Mouse (Mus musculus) neural tube, embryonic 10.5 days (tissue): ENCODE measurements around the gene Srms.
"Not testable (repeated sequence)": the region's sequence is repeated elsewhere in the genome, so short reads cannot be mapped to it uniquely, and the experiment has no call there.

Experiments
- DNase-seq: peaks from one replicate; pipeline ENCODE4 v3.0.0-alpha.2; 2017; ENCODE audit warnings: low spot score; ENCODE audit errors: extremely low spot score

Srms gene

DNA sequence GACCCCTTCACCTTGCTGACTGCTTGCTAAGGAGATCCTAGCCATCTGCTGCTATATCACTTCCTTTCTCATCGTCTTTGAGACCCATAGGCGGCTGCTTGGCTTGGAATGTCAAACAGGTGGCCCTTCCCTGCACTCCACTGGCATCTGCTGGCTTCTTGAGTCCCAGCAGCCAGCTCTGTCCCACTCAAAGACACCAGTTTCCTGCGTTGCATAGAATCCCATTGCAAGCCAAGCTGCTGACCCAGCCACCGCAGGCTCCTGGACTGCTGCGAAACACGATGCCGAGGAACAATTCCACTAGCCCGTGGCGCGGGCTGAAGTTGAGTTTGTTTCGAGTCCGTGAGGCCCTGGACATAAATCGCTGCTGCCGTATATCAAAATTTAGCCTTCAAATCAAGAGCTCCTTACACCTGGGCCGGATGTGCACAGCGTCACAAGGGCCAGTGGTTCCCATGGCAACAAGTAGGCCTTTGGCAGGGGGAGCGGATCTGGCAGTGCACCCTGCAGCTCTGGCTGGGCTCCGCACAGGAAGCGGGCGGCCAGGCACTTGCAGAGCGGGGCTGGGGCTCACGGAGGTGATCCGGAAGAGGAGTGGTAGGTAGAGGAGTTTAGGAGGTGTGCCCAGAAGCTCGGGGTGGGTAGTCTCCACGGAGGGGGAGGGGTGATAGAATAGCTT lies 6.7 kb upstream of the Srms start, which contains the start of gene Fndc11:
Gene Fndc11 (plus strand): TSS at position 476 of the 679 bp plus-strand sequence.
- peak; percentile 75 for DNase-seq

- DNase-seq: no peak
Measured at GRCm38 (mm10) chr2:181218881-181219485, 6.0 kb upstream of the Srms start.

DNA sequence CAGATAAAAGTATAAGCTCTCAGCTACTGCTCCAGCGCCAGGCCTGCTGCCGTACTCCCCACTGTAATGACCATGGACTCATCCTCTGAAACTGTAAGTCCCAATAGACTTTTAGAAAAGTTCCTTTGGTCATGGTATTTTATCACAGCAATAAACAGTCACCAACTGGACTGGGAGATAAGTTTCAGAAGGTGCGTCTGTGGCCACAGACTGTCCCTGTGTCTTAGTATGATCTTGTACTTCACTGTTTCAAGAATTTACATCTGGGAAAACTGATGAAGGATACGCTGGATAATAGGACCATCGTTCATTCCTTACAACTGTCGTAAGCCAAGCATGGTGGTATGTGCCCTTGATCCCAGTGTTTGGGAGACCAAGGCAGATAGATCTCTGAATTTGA lies 3.1 kb upstream of the Srms start:
- DNase-seq: no peak

- peak; percentile 23 for DNase-seq
Measured at GRCm38 (mm10) chr2:181212389-181213020, 480 bp downstream of the Srms start.

- DNase-seq: no peak
Measured at GRCm38 (mm10) chr2:181206118-181206517, 6.9 kb downstream of the Srms start.

DNA sequence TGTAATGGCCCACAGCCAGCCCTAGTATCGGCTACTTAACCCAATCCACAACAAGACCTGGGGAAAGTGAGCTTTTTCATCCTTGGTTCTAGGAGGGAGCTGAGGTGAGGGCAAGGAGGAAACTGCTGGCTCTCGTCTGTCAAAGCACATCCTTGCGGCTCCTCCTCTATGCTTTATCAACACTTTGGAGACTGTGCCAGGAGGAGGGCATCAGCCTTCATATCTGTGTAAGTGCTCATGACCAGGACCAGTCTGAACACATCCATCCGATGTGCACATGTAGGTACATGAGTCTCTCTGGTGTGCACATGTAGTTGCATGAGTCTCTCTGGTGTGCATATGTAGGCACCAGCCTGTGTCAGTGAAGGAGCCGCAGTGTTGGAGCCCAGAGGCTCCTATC lies 7.3 kb downstream of the Srms start:
- DNase-seq: no peak

DNA sequence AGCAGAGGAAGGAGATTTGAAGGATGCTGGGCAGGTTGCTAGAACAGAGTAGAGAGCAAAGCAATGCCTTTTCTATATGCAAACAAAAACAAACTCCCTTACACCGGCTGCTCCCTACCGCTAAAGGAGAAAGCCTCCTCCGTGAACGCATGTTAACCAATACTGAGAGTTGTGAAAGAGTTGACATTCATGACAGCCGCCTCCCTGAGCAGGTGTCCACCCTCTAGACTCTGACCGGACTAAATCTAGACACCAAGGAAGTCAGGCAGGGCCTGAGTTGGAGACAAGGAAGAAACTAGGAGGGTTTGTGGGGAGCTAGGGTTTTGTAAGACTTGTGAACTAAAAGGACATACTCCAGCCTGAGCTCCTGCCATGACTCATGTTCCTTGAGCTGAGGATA lies 10.1 kb downstream of the Srms start:
- DNase-seq: no peak

GRCm38 (mm10) chr2:181202422-181202821 lies 10.6 kb downstream of the Srms start, which contains the start of gene Ptk6:
Gene Ptk6 (minus strand): TSS chr2:181202789.
- DNase-seq: no peak

- no peak for DNase-seq
Measured at GRCm38 (mm10) chr2:181201606-181202005, 11.4 kb downstream of the Srms start.

DNA sequence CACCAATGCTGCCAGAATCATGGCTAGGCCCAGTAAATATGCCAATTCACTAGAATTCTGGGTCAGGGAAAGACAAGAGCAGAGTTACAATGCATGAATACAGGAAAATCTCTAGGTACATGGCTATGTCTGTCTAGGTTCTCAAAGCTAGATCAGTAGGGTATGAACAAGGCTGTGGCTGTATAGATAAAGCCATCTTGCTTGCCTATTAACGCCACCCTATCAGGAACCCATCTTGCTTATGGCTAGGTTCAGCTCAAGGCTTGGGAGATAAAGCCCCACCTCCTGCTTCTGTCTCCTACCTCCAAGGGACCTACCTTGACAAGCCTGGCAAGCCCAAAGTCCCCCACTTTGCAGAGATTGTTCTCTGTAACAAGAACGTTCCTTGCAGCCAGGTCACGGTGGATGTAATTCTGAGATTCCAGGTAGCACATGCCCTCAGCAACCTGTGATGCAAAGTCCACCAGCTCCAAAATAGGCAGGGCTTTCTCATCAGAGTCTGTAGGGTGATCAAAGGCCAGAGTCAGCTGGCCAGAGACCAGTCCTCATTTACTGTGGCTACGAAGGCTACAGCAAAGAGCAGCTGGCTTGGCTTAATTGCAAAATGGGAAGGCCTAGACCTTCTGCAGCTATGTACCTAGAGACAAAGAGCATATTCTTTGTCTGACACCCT lies 16.2 kb downstream of the Srms start:
- DNase-seq: no peak

DNA sequence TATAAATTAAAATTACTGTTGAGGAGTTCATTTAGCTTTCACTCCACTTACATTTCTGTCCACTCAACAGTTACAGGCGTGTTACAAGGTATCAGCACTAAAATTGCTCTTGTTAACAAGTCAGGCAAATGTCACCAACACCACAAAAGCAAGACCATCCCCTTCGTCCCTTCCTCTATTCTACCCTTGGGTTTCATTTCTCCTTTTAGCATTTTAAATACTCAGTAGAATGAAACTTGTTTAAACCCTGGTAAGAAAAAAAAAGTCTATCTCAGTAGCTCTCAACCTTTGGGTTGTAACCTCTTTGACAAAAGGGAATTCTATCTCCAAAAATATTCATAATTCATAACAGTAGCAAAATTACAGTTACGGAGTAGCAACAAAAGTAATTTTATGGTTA lies 19.9 kb downstream of the Srms start:
- DNase-seq: no peak

GRCm38 (mm10) chr2:181191936-181192335 lies 21.0 kb downstream of the Srms start:
- no peak for DNase-seq

GRCm38 (mm10) chr2:181191385-181191784 lies 21.6 kb downstream of the Srms start:
- DNase-seq: not testable (repeated sequence)

DNA sequence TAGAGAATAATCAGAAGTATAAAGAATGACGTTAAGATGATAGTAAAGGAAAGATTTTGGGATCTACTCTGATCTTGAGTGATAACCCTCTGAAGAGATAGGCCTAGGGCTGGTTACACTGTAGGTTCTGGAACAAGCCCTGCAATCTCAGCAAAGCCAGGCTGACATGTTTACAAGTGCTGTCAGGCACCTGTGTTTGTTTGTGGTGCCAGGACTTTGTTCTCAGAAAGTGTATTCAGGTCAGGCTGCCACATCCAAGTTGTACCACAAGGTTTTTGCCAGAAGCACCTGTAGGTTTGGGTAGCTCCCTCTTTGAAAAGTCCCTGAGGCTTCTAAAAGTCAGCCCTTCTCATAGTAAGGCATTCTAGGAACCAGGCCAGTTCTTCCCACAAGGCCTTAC lies 23.7 kb downstream of the Srms start:
- DNase-seq: no peak

DNA sequence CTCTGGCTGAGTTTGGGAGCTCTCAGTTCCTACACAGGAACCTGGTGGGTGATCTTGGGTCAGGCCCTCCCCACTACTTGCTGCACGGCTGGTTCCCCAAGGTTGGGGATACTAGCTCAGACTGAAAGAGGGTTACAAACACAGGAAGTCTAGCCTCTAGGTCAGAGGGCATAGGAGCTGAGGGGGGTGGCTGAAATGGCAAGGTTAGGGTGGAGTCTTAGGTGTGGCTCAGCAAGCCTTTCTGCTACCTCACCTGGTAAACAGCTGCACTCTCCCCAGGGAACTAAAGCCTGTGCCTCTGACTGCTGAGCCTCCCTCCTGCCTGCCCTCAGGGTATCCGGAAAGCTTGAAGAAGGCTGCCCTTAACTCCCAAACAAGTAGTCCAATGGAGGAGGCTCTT lies 24.3 kb downstream of the Srms start:
- peak; percentile 17 for DNase-seq

- peak; percentile 91 for DNase-seq
Measured at GRCm38 (mm10) chr2:181187121-181188000, 25.6 kb downstream of the Srms start, which contains the start of gene Ppdpf. Gene Ppdpf (plus strand): TSS chr2:181187247.

DNA sequence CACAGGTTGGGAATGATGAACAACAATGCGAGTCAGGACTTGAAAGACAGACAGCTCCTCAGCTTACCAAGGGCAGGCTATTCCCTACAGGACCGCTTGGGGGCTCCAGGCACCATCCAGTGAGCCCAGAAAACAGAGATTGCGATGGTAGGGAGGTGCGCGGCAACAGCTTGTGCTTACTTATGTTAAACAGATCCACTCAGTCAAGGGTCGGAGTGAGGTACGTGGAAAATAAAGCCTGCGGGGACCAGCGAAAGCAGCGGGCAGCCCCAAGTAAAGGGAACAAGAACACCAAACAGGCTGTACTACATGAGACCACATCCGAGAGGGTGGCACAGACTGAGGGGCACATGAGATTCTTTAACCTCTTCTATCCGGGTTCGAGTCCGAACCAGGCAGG lies 26.4 kb downstream of the Srms start:
- DNase-seq: peak; percentile 87

- no peak for DNase-seq
Measured at GRCm38 (mm10) chr2:181180898-181181297, 32.1 kb downstream of the Srms start.

GRCm38 (mm10) chr2:181178471-181178870 lies 34.5 kb downstream of the Srms start:
- no peak for DNase-seq

GRCm38 (mm10) chr2:181178015-181178414 lies 35.0 kb downstream of the Srms start:
- DNase-seq: no peak

DNA sequence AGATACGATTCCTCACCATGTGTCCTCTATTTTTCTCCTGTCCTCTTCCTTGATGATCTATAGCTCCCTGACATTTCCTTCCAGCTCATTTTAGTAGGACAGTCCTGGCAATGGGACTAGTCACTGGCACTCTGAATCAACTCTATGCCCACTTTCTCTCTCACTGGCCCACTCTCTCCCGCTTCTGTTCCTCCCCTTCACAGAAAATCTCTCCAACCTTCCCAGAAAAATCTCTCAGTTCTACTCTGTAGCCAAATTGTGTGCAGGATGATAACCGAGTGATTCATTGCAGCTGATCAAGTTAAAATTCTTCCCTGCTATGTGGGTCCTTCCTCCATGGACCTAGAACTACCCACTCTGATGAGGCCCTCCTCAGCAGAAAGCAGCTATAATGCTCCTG lies 38.3 kb downstream of the Srms start:
- no peak for DNase-seq
